ENCODE assay signal across 24 mouse cellular contexts in genomic region chr7:89917776-89918175, GRCm38 (mm10). TPM values are rescaled to one million over a fixed set of nuclear protein-coding genes. Genes with fewer than 3 reads are reported as not detected.
DNase-seq lines count a peak whose midpoint lies in the region; ATAC-seq and TF ChIP-seq lines count a peak whose summit lies in the region.
"Had no signal": no experiment of that assay in that cellular context is flagged by ENCODE, and none has a peak within 500 bp of the region (broad histone marks: within the 10 kb centered on the region; RNA-seq: fewer than 3 reads in every experiment).

No protein-coding gene starts in this region.

- intact Hi-C loops in gastrocnemius, adult 2 months (cut with DNase I) = no loop called here
- intact Hi-C loops in heart, postnatal 25 days (cut with DNase I) = no loop called here

- TF ChIP-seq POLR2A in embryonic fibroblast, embryonic 13.5 days (IDR thresholded peaks at IDR 0.05; ENCODE audit: low read depth, low read length) = no peak

- peak overlapping the region; percentile 20; the same call in 1 of the 2 replicates for H3K4me3 ChIP-seq in gastrocnemius, adult 2 months
- no peak overlapping the region for H3K4me3 ChIP-seq in embryonic fibroblast, embryonic 13.5 days (ENCODE audit: insufficient read depth, low read length)
- H3K4me3 ChIP-seq: embryonic facial prominence, embryonic 10.5 days; embryonic facial prominence, embryonic 12.5 days; erythroblast, embryonic 14.5 days; forebrain, embryonic 10.5 days; forebrain, embryonic 12.5 days had no signal

- peaks cover 2% of the 10 kb centered on the region; the same call in 1 of the 2 replicates for H3K4me1 ChIP-seq in embryonic fibroblast, embryonic 13.5 days (ENCODE audit: control insufficient read depth, insufficient read depth, low read length)
- H3K4me1 ChIP-seq: embryonic facial prominence, embryonic 10.5 days; embryonic facial prominence, embryonic 12.5 days; forebrain, embryonic 10.5 days; forebrain, embryonic 12.5 days had no signal

- H3K27ac ChIP-seq in gastrocnemius, adult 2 months = peak overlapping the region; percentile 84
- H3K27ac ChIP-seq in embryonic fibroblast, embryonic 13.5 days (ENCODE audit: insufficient read depth, low read length) = peak overlapping the region; percentile 87; the same call in 1 of the 2 replicates
- H3K27ac ChIP-seq: embryonic facial prominence, embryonic 10.5 days; embryonic facial prominence, embryonic 12.5 days; forebrain, embryonic 10.5 days; forebrain, embryonic 12.5 days had no signal

- peak; percentile 92 for ATAC-seq in frontal cortex, adult (ENCODE audit: low TSS enrichment)
- ATAC-seq: CD4-positive, CD25-positive, alpha-beta regulatory T cell, adult 4 months; forebrain, embryonic 14.5 days; forebrain, embryonic 16.5 days had no signal

- no peak for DNase-seq in frontal cortex, postnatal 25 days (ENCODE audit: low spot score in 2 of 2)
- DNase-seq in gastrocnemius, adult 2 months = no peak
- no peak for DNase-seq in gastrocnemius, postnatal 4 days (ENCODE audit: low spot score in 2 of 2)
- DNase-seq in NIH3T3 (ENCODE audit: low read depth) = peak; percentile 59
- DNase-seq in heart, postnatal 25 days (ENCODE audit: low spot score) = no peak
- DNase-seq: adrenal gland, adult 2 months; adrenal gland, postnatal 10 days; adrenal gland, postnatal 25 days; B cell, adult 2 months; cerebellum, adult 11-12 months; cerebellum, adult 9-10 months; cerebellum, postnatal 25 days had no signal

- no peak for TF ChIP-seq CTCF in gastrocnemius, adult 2 months (IDR thresholded peaks at IDR 0.05)
- TF ChIP-seq CTCF in embryonic fibroblast, embryonic 13.5 days (IDR thresholded peaks at IDR 0.05; ENCODE audit: borderline replicate concordance, insufficient read depth, low read length) = no peak

RNA-seq across cellular contexts. Expression of gene Ccdc81, which starts 14.3 kb away (rescaled TPM):
- total RNA-seq in gastrocnemius, adult 2 months (2021) = not detected
- total RNA-seq in gastrocnemius, postnatal 4 days (2021) = under 1 TPM; 0.10 to 0.13 TPM
- 0.55 TPM in 1 of 2 replicates, not detected in the other for polyA plus RNA-seq in embryonic fibroblast, embryonic 13.5 days (2011; ENCODE audit: insufficient read length, low read depth, missing spikeins)
- total RNA-seq in heart, postnatal 25 days (2021) = not detected
- total RNA-seq: adrenal gland, postnatal 25 days; CH12.LX; G1E had no signal
- polyA plus RNA-seq: adrenal gland, adult 2 months; CD4-positive, CD25-positive, alpha-beta regulatory T cell, adult 4 months; erythroblast, embryonic 14.5 days; forebrain, embryonic 10.5 days; G1E had no signal

RNA-seq across cellular contexts. Expression of gene Hikeshi, which starts 23.2 kb away (rescaled TPM):
- total RNA-seq in gastrocnemius, adult 2 months (2021) = 100 to 1,000 TPM; 123 to 126 TPM
- total RNA-seq in gastrocnemius, postnatal 4 days (2021) = 10 to 100 TPM; 69.4 to 98.6 TPM
- 70.4 and 72.5 TPM in 2 replicates for polyA plus RNA-seq in embryonic fibroblast, embryonic 13.5 days (2011; ENCODE audit: insufficient read length, low read depth, missing spikeins)
- total RNA-seq in heart, postnatal 25 days (2021) = 10 to 100 TPM; 72.7 to 80.1 TPM
